Mouse (Mus musculus): ENCODE data around the gene Ttll5.

GRCm38 (mm10) chr12:86035586-86035985 lies 211.1 kb downstream of the Ttll5 start:
- TF ChIP-seq TAL1 (IDR thresholded peaks at IDR 0.05; ENCODE audit: low read length) (no peak), GATA1 (IDR thresholded peaks at IDR 0.05; ENCODE audit: low read length) (no peak)

Measured in erythroblast, embryonic 14.5 days (primary cell).